Mouse (Mus musculus) frontal cortex, adult 2 months (tissue): ENCODE results near the gene Hmg20a. TPM values are rescaled to one million over a fixed set of nuclear protein-coding genes. Genes with fewer than 3 reads are reported as not detected.
A peak's percentile ranks its signal among the peaks of the same experiment; 100 is the strongest.

Source experiments
- DNase-seq, 2 experiments: peaks; one replicate each; pipeline ENCODE4 v3.0.0; 2022; ENCODE audit warnings: low spot score in 1 of 2; ENCODE audit errors: extremely low spot score in 1 of 2
- polyA plus RNA-seq: library from polyadenylated mRNA; depleted of rRNA; stranded (reverse); fragments of >200 nt; gene quantifications from 2 replicates; pipeline ENCODE4 v1.2.3, GENCODE M21; 2012

Hmg20a gene
- polyA plus RNA-seq, 1 experiment, result 64.2 TPM

DNA sequence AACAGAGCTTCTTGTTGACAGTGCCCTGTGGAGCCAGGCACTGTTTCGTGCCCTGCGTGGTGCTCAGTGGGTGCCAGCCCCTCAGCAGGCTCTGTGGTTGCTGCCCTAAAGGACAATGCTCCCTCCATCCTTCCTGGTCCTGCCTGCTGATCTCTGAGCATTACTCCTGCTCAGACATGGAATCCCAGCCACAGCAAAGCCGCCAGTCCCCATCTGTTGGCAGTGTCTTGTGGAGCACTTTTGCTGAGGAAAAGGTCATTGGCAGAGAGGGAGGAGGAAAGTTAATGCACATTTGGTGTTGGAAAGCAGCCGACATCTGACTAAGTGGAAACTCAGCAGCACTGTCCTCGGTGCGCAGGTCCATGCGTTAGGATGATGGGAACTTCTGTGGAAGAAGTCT lies 76.7 kb downstream of the Hmg20a start:
- DNase-seq, result no peak

DNA sequence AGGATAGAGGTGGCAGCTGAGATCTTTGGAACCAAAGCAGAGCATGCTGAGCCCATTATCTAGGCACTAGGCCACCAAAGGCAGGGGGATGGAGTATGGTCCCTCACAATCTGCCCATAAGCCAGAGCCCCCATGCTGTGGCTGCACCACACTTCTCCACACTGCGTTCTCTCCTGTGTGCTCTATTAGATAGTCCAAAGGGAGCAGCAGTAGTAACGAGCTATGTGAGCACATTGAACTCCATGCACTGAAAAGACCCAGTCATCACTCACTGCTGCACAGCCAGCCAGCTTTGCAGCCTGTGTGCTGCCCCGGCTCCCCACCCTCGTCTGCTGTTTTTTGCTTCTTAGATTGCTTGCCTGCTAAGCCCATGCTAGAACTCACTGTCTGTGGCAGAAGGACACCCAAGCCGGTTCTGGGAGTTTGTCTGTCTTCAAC lies 77.4 kb downstream of the Hmg20a start:
- no peak for DNase-seq

DNA sequence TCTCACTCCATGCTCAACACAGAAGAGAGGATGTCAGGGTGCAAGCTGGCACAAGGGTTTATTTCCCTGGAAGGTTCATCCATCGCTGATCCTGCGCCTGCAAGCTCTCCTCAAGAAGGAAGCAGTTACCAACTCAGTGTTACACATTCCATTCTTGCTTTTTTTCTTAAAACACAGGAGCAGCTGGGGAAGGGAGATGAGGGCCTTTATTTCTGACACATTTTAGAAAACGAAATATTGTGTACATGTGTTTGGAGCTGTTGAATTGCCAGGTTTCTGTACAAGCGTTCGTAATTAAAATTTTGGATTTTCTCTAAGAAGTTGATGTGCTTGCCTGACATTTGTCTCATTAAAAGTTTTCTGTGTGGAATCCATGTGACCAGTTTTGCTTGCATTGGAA lies 78.2 kb downstream of the Hmg20a start:
- DNase-seq, result no peak

DNA sequence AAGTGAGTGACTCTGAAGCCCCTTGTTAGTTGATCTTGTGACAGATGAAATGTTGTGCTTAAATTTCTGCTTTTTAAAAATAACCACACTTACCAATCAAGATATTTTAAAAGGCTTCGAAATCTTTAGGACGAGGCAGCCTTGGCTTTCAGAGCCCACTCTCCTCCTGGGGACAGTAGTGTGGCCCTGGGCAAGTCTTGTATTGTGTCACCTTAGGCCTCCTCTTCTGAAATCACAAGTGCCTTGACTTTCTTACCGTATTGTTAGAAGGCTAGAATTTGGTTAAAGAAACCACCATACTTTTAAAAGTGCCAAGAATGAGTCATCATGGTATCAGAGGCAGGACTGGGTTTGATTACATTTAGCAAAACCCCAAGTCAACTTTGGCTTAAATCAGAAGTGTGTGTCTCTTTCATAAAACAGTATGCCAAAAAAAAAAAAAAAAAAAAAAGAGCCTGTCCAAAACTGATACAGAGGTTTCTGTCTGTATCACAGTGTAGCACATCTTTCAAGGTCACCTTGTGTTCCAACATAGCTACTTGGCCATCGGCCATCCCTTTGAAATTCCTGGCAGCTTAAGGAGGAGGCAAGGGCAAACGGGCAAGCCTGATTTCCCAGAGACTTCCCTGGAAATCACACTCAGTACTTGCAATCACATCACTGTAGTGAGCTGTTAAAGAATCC lies 78.9 kb downstream of the Hmg20a start:
- DNase-seq, result no peak

DNA sequence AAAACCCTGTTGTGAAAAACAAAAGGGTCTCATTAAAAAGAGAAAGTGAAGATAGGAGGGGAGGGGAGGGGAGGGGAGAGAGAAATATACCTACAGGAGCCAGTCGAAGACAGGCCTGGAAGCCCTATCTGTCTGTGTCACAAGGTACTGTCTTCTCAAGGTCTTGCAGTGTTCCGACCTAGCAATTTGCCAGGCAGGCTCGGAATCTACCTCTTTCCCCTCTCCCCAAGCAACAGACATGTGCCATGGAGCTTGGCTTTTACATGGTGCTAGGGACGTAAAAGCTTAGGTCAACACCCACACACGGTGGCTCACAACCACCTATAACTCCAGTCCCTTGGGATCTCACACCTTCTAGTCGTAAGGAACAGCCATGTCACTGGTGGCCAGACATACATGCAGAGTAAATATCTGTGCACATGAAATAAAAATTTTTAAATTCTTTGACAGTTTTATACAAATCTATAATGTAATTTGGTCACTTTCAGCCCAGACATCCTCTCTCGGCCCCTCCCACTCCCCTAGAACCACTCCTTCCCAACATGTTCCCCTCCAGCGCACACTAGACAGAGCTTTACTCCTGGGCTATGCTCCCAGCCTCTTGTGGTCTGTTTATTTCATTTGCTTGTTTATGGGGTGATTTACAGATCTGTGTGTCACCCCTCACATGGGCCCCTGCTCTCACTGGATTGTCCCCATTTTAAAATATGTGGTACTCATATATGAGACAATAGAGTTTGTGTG lies 81.1 kb downstream of the Hmg20a start:
- no peak for DNase-seq

DNA sequence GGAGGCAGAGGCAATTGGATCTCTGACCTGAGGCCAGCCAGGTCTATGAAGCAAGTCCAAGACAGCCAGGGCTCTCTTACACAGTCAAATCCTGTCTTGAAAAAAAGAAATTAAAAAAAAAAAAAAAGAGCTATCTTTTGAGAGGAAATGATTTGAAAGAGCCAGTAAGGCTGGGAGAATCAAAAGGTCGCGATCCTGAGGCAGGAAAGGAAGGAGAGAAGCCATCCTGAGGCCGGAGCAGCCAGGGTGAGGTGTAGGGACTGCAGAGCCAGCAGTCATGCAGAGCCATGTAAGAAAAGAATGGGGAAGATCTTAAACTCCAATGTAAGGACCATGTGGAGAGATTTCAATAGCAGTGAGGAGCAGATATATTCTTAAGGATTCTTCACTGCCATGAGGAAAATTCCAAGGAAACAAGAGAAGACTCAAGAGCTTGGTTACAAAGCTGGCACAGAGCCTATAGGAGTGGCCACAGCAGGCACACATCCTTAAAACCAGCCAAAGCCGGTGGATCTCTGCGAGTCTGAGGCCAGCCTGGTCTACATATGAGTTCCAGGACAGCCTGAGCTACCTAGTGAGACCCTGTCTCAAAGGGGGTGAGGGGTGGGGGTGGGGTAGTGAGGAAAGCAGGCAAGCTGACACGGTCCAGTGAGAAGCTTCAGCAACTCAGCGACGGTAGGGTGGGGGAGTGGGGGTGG lies 82.6 kb downstream of the Hmg20a start:
- DNase-seq, result no peak

DNA sequence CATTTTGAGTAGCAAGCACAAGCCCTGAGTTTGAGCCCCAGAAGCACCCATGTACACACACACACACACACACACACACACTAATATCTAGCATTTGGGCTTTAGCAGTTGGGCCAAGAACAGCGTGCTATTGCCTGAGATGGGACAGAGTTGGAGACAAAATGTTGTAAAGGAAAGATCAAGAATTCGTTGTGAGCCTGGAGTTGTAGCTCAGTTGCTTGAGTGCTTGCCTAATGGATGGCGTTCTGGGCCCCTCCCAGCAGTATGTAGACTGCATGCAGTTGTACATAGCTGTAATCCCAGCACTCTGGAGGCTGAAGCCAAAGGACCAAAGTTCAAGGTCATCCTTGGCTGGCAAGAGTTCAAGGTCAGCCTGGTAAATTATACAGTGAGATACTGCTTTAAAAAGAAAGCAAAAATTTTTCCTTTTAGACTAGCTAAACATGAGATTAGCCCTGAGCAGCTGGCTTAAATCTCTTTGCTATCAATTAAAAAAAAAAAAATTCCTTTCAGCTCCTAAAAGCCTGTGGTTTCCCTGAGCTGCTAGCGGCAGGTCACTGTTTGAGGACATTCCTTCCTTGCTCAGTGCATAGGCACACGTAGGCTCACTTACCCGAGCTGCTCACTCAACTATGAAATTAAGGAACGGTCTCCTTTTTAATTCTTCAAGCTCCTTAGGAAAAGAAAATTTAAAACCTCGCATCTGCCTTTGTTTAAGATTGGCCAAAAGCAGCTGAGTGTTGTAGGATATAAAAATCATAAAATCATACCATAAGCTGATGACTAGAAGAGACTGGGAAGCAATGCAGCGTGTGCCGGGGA lies 83.5 kb downstream of the Hmg20a start:
- no peak for DNase-seq

DNA sequence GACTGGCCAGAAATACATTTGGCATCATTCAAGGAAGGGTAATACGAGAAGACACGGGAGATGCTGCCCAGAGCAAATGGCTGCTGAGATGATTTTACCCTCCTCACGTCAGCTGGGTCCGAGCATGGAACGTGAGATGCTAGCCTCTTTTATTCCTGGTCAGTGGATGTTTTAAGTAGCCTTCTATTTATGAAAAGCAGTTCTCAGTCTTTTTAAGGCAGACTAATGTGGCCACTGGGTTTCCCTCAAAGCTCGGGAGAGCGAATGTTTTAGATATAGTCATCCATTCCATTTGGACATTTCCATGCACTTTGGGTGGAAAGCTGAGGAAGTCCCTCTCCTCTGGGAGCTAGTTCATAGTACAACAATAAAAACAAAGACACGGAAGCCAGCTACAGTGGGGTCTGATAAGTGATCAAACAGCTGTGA lies 84.1 kb downstream of the Hmg20a start:
- DNase-seq, result no peak

DNA sequence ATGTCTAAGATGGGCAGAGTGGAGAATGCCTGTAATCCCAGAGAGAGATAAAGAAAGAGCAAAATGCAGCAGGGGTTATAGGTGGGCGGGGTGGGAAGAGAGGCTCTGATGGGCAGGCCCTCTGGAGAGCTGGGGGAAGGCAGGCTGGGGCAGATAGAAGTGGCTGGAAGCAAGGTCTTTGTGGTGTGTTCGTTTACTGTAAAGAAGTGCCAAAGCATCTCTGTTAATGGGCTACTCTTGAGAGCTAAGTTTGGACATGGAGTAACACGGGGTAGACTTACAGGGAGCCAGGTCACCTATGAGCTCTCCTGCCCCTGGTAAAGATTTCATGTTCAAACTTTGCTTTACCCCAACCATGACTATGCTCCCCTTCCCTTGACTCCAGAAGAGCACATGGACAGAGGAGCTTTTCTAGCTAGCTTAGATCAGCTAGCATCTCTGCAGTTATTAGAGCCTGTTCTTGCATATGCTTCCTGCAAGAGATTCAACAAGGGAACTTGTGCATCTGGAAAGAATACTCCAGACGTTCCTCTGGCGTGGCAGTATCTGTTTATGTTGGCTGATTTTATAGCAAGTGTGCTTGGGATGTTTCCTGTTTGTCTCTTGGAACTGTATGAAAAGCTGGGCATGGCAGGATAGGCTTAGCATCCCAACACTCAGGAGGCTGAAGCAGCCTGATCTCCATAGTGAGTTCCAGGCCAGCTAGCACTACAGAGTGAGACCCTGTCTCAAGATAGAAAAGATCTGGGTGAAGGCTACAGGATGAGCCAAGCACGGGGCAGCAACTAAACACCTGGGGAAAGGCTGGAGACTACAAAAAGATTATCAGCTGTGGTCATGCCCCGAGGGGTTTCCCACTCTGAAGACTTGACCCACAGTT lies 85.5 kb downstream of the Hmg20a start:
- DNase-seq, result no peak

DNA sequence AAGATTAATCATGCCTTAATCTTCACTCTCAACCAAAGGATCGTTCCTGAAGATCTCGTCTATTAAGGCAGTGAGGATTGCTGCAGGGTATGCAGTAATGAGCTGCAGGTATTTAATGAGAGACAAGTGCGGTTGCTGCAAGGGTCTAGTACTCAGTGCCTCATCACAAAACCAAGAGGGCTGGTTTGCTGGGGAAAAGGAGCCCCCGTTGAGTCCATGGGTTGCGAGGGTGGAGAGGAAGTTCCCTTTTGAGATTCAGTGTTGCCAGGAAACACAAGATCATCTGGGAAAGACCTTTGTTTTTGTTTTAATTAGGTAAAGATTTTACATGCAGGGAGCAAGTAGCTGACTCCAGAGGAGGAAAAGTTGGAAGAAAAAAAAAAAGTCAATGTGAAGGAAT lies 86.1 kb downstream of the Hmg20a start:
- DNase-seq, result no peak

DNA sequence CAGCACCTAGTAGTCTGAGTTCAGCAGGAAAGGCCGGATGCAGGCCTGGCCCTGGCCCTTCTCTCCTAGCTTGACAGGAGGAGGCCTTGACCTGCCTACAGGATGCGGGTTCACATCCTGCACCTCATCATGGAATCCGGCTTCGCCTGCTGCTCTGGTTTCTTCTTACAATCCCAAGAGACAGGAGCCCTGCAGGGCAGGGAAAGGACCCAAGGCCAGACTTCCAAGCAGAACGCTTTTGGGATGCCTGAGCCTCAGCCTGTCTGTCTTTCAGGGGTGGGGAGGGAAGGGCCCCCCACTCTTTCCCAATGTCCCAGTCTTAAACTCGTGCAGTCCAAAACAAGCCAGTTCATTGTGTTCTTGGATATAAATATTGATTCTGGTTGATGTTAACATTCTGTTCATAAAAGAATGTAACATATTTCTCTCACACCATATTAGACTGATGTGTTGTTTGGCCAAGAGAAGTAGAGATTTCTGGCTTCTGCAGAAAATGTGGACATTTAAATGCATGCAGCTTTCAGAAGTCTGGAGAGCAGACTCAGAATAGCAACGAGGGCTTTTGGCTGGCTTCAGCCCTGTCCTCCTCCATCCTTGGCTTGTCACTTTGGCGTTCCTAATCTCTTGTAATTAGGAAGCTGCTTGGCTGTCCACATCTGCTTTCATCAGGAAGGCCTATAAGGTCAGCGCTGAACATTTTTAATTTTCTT lies 86.8 kb downstream of the Hmg20a start:
- DNase-seq, result no peak

DNA sequence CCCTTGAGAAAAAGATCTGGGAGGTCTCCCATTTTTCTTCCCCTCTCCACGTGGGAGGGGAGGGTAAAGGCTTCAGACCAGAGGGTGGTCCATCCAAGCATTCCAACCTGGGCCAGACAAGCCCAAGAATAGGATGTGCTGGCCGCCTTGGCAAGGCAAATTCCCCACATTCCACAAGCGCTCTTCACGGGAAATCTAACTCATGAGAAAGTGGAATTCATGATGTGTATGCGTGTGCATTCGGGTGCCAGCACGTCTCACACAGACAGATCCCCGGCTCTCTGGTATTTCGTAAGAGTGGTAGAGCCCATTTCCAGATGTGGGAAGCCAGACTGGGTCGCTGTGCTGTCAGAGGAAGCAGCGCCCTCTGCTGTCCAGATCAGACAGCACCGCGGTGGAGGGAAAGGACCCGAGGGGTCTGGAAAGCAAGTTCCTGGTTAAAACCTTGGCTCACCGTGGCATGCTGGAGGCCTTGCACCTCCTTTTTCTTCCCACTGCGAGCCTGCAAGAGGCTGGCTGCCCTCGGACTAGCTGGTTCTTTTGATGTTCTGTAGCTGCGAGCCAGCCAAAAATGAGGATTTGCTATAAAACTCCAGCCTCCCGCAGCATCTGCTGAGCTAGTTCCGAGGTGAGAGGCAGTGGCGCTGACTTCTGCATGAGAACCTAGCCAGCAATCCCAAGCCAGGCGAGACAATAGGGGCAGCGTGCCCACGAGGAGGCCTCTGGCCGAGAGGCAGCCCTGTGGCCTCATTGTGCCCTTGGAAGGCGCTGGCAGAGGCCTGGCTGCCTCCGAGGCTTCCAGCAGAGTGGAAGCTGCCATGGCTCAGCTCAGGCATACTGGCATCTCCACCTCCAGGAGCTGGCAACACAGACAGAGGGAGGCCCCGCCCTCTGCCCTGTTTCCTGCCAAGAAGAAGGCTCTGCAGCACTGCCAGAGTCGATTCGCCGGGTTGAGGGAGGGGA lies 87.7 kb downstream of the Hmg20a start:
- peak; percentile 85 to 95 for DNase-seq

DNA sequence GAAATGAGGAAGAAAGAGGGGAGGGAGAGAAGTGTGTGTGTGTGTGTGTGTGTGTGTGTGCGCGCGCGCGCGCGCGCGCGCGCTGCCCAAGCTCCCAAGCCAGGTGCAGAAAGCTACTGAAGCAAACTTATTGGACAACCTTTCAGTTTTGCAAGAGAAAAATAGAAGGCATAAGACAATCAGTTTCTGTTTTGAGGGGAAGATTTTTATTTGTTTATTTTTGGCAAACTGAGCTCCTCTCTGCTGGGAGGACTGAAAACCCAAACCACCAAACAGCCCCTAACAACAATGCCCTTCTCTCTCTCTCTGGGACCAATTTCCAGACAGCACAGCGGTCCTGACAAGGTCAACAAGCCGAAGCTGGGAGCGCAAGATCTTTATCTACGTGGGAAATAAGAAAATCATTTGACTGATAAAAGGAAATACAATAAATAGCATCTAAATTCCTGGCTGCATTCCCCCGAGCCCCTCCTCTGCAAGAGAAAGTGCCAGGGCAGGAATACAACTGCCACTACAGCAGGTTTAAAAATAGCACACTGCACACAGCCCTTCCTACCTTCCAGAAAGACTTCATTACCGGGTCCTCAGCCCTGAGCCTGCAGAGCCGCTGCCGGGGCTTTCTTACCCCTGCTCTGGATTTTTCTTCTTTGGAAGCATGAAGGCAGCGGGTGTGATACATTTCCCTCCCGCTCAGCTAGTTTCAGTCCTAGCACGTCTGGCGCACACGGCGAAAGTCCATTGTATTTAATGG lies 88.7 kb downstream of the Hmg20a start:
- peak in 1 of 2 experiments; percentile 46 for DNase-seq

DNA sequence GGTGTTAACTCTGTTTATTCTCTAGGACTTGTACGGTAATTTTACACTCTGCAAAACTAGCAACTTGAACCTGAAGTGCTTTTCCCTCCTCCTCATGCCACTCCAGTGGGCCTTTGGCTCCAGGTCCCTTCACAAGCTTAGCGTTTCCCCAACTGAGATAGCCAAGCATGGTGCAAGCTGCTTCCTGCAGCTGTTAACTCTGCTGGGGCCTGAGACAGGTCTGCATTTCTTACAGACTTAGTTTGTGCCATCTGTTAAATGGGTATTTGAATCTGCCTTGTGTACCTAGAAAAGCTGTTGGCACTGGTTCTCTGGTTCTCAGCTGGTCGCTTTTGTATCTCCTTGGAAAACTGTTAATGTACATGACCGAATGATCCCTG lies 89.3 kb downstream of the Hmg20a start:
- no peak for DNase-seq

DNA sequence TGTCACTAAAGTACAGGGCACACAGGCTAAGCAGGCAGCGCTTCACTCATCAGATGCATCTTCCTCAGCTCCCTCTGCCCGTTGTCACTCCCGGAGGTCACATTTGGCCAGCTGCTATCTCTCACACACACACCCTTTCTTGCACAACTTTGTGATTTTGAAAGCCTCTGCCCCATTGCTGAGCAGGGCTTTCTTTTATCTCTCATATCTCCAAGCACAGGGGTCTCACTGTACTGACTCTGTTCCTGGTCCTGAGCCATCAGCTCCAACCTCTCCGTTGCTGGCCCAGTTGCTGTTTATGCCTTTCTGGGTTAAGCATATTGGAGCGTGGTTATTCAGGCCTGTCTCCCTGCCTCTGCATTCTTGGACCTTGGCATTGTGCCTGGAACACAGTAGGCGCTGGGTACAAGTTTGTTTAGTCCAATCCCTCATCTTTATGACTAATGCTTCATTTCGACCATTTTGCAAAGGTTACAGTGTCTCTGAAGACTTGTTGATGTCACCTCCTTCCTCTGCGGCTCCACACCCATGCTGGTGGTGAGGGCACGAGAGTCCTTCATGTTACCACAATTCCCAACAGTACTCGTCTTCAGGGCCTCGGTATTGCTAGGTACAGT lies 90.5 kb downstream of the Hmg20a start:
- DNase-seq, result no peak

DNA sequence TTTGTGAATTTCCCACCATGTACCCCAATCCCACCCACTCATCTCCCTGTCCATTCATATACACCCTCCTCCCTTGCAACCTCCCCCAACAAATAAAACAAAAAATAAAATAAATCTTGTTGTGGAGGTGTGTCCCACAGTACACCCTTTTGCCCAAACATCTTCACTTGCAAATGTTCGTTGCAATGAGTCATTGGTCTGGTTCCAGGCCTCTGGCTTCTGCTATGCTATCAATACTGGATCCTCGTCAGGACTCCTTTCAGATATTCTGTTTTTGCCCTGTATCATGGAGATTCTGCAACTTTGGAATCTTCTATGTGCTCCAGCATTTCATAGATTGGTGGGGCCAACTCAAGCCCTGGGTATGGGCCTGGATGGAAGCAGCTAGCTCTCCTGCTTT lies 91.9 kb downstream of the Hmg20a start:
- DNase-seq, result no peak

DNA sequence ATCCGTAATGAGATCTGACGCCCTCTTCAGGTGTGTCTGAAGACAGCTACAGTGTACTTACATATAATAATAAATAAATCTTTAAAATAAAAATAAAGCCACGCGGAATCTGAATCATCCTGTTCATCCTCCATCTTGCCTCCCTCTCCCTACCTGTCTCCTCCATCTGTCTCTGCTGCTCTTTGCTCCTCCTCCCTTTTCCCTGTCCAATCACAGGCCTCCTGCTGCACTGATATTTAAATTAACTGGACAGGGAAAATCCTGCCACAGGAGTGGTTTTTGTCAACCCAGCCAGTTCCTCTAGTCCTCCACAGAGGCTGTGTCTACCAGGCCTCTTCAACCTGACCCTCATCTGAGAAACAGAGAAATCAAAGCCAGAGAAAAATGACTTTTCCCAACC lies 94.1 kb downstream of the Hmg20a start:
- no peak for DNase-seq
